Mouse (Mus musculus): ENCODE results near the gene Slc25a33. TPM values are rescaled to one million over a fixed set of nuclear protein-coding genes. Genes with fewer than 3 reads are reported as not detected.

Gene Slc25a33
- polyA plus RNA-seq, 1 experiment from 2014 or later = 15.5 TPM

- Histone ChIP-seq H3K27me3 (ENCODE audit: insufficient read depth, poor library complexity, severe bottlenecking) (no peaks in the 10 kb centered on the region), H3K27ac (no peak overlapping the region), H3K36me3 (peaks cover 36% of the 10 kb centered on the region), H3K9me3 (no peaks in the 10 kb centered on the region), H3K4me3 (no peak overlapping the region), H3K4me1 (peaks cover 12% of the 10 kb centered on the region)
- DNase-seq (ENCODE audit: low spot score) = no peak
- 92% methylated on average over 14 of the region's 14 CpGs for WGBS
Measured at GRCm38 (mm10) chr4:149742011-149742530, 32.0 kb downstream of the Slc25a33 start.

GRCm38 (mm10) chr4:149740301-149740700 is 33.8 kb downstream of the Slc25a33 start:
- Histone ChIP-seq H3K9me3 (no peaks in the 10 kb centered on the region), H3K36me3 (peaks cover 33% of the 10 kb centered on the region), H3K4me1 (peaks cover 30% of the 10 kb centered on the region), H3K4me3 (no peak overlapping the region), H3K27me3 (ENCODE audit: insufficient read depth, poor library complexity, severe bottlenecking) (no peaks in the 10 kb centered on the region), H3K27ac (no peak overlapping the region)
- no peak for DNase-seq (ENCODE audit: low spot score)
- 89% methylated on average over 7 of the region's 7 CpGs for WGBS

GRCm38 (mm10) chr4:149739478-149739877 is 34.6 kb downstream of the Slc25a33 start:
- peaks cover 27% of the 10 kb centered on the region for H3K36me3 ChIP-seq
- 63% methylated on average over 5 of the region's 5 CpGs for WGBS
- H3K27me3 ChIP-seq (ENCODE audit: insufficient read depth, poor library complexity, severe bottlenecking) = no peaks in the 10 kb centered on the region
- H3K4me3 ChIP-seq = no peak overlapping the region
- DNase-seq (ENCODE audit: low spot score) = no peak
- no peaks in the 10 kb centered on the region for H3K9me3 ChIP-seq
- H3K27ac ChIP-seq = no peak overlapping the region
- H3K4me1 ChIP-seq = peaks cover 38% of the 10 kb centered on the region

- H3K27ac ChIP-seq = peak within 1 kb of the TSS; percentile 98
- WGBS = under 1% methylated on average over 95 of the region's 97 CpGs
- H3K4me1 ChIP-seq = peaks cover 56% of the 10 kb centered on the region
- no peaks in the 10 kb centered on the region for H3K9me3 ChIP-seq
- H3K36me3 ChIP-seq = peaks cover 14% of the 10 kb centered on the region; the same call in 1 of the 2 replicates
- peak within 1 kb of the TSS; percentile 95 for H3K4me3 ChIP-seq
- peak; percentile 97 for DNase-seq (ENCODE audit: low spot score)
- H3K27me3 ChIP-seq (ENCODE audit: insufficient read depth, poor library complexity, severe bottlenecking) = no peaks in the 10 kb centered on the region
Measured at GRCm38 (mm10) chr4:149737383-149738324, 36.4 kb downstream of the Slc25a33 start, which contains the start of gene Tmem201. Tmem201 (minus strand) TSS chr4:149738044.

- Histone ChIP-seq H3K27ac (peak overlapping the region; percentile 98), H3K27me3 (ENCODE audit: insufficient read depth, poor library complexity, severe bottlenecking) (no peaks in the 10 kb centered on the region), H3K9me3 (no peaks in the 10 kb centered on the region), H3K36me3 (peaks cover 13% of the 10 kb centered on the region; the same call in 1 of the 2 replicates), H3K4me1 (peaks cover 62% of the 10 kb centered on the region), H3K4me3 (peak overlapping the region; percentile 95)
- WGBS = 31% methylated on average over 4 of the region's 4 CpGs
- DNase-seq (ENCODE audit: low spot score) = no peak
Measured at GRCm38 (mm10) chr4:149736581-149736980, 37.5 kb downstream of the Slc25a33 start.

DNA sequence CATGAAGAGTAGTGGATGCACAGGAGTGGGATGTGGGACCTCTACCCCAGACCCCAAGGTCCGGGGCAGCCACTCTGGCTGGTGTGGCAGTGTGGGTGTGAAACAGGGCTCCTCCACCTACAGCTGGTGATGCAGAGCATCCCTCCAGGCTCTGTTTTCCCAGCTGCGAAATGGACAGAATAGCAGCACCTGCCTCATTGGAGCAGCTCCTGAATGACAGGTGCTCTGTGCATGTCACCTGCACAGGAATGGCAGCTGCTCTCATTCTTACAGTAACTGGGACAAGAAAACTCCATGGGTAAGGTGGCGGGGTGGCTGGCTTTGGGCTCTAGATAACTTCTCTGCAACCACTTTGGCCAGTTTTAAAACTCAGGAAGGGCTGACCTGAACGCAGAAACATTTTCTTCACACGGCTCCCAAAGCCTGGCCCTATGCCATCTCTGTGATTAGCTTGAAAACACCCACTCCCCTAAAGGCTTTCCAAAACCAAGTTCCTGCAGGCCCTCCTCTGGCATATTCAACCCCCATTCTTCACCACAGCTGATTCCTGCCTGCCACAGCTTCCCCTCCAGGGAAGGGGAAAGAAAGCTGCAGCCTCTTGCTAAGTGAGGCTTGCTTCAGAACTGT is 38.3 kb downstream of the Slc25a33 start:
- H3K4me3 ChIP-seq = no peak overlapping the region
- 81% methylated on average over 5 of the region's 5 CpGs for WGBS
- peak overlapping the region; percentile 1; the same call in 1 of the 2 replicates for H3K27ac ChIP-seq
- peaks cover 71% of the 10 kb centered on the region for H3K4me1 ChIP-seq
- H3K36me3 ChIP-seq = peaks cover 18% of the 10 kb centered on the region
- no peaks in the 10 kb centered on the region for H3K9me3 ChIP-seq
- no peaks in the 10 kb centered on the region for H3K27me3 ChIP-seq (ENCODE audit: insufficient read depth, poor library complexity, severe bottlenecking)
- DNase-seq (ENCODE audit: low spot score) = no peak

- Histone ChIP-seq H3K4me1 (peaks cover 73% of the 10 kb centered on the region), H3K27me3 (ENCODE audit: insufficient read depth, poor library complexity, severe bottlenecking) (no peaks in the 10 kb centered on the region), H3K27ac (peak overlapping the region; percentile 7; the same call in 1 of the 2 replicates), H3K36me3 (peaks cover 25% of the 10 kb centered on the region), H3K9me3 (no peaks in the 10 kb centered on the region), H3K4me3 (no peak overlapping the region)
- 77% methylated on average over 10 of the region's 10 CpGs for WGBS
- no peak for DNase-seq (ENCODE audit: low spot score)
Measured at GRCm38 (mm10) chr4:149734730-149735475, 39.2 kb downstream of the Slc25a33 start.

DNA sequence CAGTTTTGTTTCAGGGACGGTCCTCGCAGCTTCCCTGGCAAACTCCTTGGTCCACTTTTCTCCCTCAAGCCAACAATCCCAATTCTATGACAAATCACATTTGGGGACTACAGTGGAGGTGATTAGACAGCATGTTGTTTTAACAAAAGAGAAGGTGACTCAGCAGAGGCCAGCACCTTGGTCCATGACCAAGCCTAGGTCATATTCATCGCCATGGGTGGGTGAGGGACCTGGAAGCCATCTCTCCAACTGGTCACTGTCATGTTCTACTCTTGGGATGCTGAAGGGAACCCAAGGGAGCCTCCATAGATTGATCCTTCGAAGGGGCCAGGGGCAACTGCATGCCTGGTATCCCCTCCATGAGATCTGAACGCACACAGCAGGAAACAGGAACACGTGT is 39.8 kb downstream of the Slc25a33 start:
- WGBS = 90% methylated on average over 6 of the region's 6 CpGs
- H3K27me3 ChIP-seq (ENCODE audit: insufficient read depth, poor library complexity, severe bottlenecking) = no peaks in the 10 kb centered on the region
- no peak for DNase-seq (ENCODE audit: low spot score)
- H3K9me3 ChIP-seq = no peaks in the 10 kb centered on the region
- H3K4me1 ChIP-seq = peaks cover 76% of the 10 kb centered on the region
- no peak overlapping the region for H3K4me3 ChIP-seq
- H3K27ac ChIP-seq = no peak overlapping the region
- H3K36me3 ChIP-seq = peaks cover 32% of the 10 kb centered on the region

DNA sequence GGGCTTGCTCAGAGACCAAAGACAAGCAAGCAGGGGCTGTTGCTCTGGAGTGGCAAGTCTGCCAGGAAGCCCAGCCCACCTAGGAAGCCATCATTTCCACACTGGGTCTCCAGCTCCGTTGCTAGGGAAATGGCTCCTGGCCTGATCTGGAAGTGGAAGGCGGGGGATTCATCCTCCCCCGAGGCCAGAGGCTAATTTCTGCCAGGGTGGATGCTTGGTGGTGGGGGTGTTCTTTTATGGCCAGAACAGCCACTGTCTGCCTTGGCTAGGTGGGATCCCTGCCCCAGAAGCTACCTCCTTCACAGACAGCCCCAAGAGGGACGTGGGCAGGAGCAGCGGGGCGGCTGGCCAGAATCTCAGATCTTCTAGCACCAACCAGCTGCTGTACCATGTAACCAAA is 40.3 kb downstream of the Slc25a33 start:
- Histone ChIP-seq H3K27ac (no peak overlapping the region), H3K27me3 (ENCODE audit: insufficient read depth, poor library complexity, severe bottlenecking) (no peaks in the 10 kb centered on the region), H3K9me3 (no peaks in the 10 kb centered on the region), H3K4me3 (no peak overlapping the region), H3K36me3 (peaks cover 37% of the 10 kb centered on the region), H3K4me1 (peaks cover 77% of the 10 kb centered on the region)
- no peak for DNase-seq (ENCODE audit: low spot score)
- WGBS = 55% methylated on average over 6 of the region's 6 CpGs

GRCm38 (mm10) chr4:149732800-149733199 is 41.3 kb downstream of the Slc25a33 start:
- peak overlapping the region; percentile 42; the same call in 1 of the 2 replicates for H3K27ac ChIP-seq
- peaks cover 71% of the 10 kb centered on the region for H3K4me1 ChIP-seq
- DNase-seq (ENCODE audit: low spot score) = no peak
- 69% methylated on average over 10 of the region's 10 CpGs for WGBS
- no peaks in the 10 kb centered on the region for H3K27me3 ChIP-seq (ENCODE audit: insufficient read depth, poor library complexity, severe bottlenecking)
- peaks cover 44% of the 10 kb centered on the region for H3K36me3 ChIP-seq
- no peak overlapping the region for H3K4me3 ChIP-seq
- no peaks in the 10 kb centered on the region for H3K9me3 ChIP-seq

DNA sequence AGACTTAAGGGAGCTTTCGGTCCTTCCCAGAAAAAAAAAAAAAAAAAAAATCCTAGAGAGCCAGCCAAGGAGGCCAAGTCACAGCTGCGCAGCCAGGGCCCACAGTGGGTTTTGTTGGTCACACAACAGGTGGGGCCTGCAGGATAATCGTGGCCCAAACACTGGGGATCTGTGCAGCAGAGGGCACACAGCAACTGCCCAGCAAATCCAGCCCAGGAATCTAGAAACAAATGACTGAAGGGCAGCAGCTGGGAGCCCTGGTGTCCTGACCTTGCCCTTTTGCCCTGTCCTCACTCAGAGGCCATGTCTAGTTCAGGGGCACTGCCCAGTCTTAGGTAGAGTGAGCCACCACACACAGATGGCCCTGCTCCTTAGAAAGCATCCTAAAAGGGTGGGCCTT is 41.8 kb downstream of the Slc25a33 start:
- H3K27ac ChIP-seq = peak overlapping the region; percentile 42; the same call in 1 of the 2 replicates
- H3K9me3 ChIP-seq = no peaks in the 10 kb centered on the region
- 97% methylated on average over 3 of the region's 3 CpGs for WGBS
- peaks cover 67% of the 10 kb centered on the region for H3K4me1 ChIP-seq
- DNase-seq (ENCODE audit: low spot score) = no peak
- H3K4me3 ChIP-seq = no peak overlapping the region
- peaks cover 47% of the 10 kb centered on the region for H3K36me3 ChIP-seq
- H3K27me3 ChIP-seq (ENCODE audit: insufficient read depth, poor library complexity, severe bottlenecking) = no peaks in the 10 kb centered on the region

DNA sequence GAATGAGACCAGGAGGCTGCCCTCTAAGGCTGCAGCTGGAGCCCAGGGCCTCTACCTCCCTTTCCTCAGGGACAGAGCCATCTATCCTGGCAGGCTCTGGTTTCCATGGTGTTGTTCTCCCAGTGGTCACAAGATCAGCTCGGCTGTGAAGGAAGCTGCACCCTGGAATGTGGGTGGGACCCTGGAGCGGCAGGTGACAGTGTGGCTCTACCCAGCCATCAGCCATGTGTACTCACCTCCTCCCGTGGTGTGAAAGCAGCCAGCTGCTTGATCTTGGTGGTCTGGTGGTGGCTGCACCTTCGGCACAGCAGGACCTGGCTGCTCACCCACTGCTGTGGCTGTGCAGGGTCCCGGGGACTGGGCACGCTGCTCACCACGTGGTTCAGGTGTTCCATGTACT is 43.2 kb downstream of the Slc25a33 start:
- Histone ChIP-seq H3K36me3 (peaks cover 61% of the 10 kb centered on the region), H3K27me3 (ENCODE audit: insufficient read depth, poor library complexity, severe bottlenecking) (no peaks in the 10 kb centered on the region), H3K4me1 (peaks cover 56% of the 10 kb centered on the region), H3K9me3 (no peaks in the 10 kb centered on the region), H3K4me3 (no peak overlapping the region), H3K27ac (peak overlapping the region; percentile 39; the same call in 1 of the 2 replicates)
- 70% methylated on average over 7 of the region's 7 CpGs for WGBS
- no peak for DNase-seq (ENCODE audit: low spot score)
